Mouse (Mus musculus) limb, embryonic 14.5 days (tissue): ENCODE measurements around the gene Ctsz. TPM values are rescaled to one million over a fixed set of nuclear protein-coding genes. Genes with fewer than 3 reads are reported as not detected.

Experiments used
- ATAC-seq: fragments of 200-750 bp; cut with Nextera tagmentation; 2 replicates; pipeline ENCODE4 v1.8.0; 2017; ENCODE audit warnings: low read depth, moderate number of reproducible peaks, moderate TSS enrichment; ENCODE audit not compliant: low FRiP score
- DNase-seq: peaks from one replicate; pipeline ENCODE4 v3.0.0-alpha.2; 2015; ENCODE audit warnings: low spot score
- H3K27ac ChIP-seq: fragments of 300-500 bp; sonication (generic); replicated peaks from 2 replicates; pipeline ENCODE4 v1.5.1; 2014; ENCODE audit warnings: low read depth, mild to moderate bottlenecking, low read length, moderate library complexity, mixed read lengths
- H3K27me3 ChIP-seq: fragments of 300-500 bp; sonication (generic); 2 replicates; pipeline ENCODE4 v1.6.1; 2014; ENCODE audit warnings: low read length, mixed read lengths; ENCODE audit not compliant: control insufficient read depth, insufficient read depth
- H3K36me3 ChIP-seq: fragments of 300-500 bp; sonication (generic); 2 replicates; pipeline ENCODE4 v1.6.1; 2014; ENCODE audit warnings: mild to moderate bottlenecking, low read length, moderate library complexity, mixed read lengths; ENCODE audit not compliant: control insufficient read depth, insufficient read depth
- H3K4me1 ChIP-seq: fragments of 300-500 bp; sonication (generic); 2 replicates; pipeline ENCODE4 v1.6.1; 2014; ENCODE audit warnings: antibody characterized with exemption, low read length, mixed read lengths; ENCODE audit not compliant: control insufficient read depth, insufficient read depth
- H3K4me2 ChIP-seq: fragments of 300-500 bp; sonication (generic); replicated peaks from 2 replicates; pipeline ENCODE4 v1.6.1; 2014; ENCODE audit warnings: low read depth, mild to moderate bottlenecking, low read length, moderate library complexity; ENCODE audit not compliant: severe bottlenecking
- H3K4me3 ChIP-seq: fragments of 300-500 bp; sonication (generic); replicated peaks from 2 replicates; pipeline ENCODE4 v1.5.1; 2014; ENCODE audit warnings: low read length
- H3K9ac ChIP-seq: fragments of 300-500 bp; sonication (generic); 2 replicates; pipeline ENCODE4 v1.6.1; 2014; ENCODE audit warnings: mild to moderate bottlenecking, low read depth, low read length, moderate library complexity; ENCODE audit not compliant: severe bottlenecking
- H3K9me3 ChIP-seq: fragments of 300-500 bp; sonication (generic); 2 replicates; pipeline ENCODE4 v1.6.1; 2016; ENCODE audit warnings: low read length; ENCODE audit not compliant: control insufficient read depth
- POLR2A ChIP-seq: fragments of 200-500 bp; IDR thresholded peaks from 2 replicates; pipeline ENCODE4 v1.8.0; 2012; ENCODE audit warnings: inconsistent platforms, mild to moderate bottlenecking, moderate library complexity, borderline replicate concordance; ENCODE audit not compliant: insufficient read depth, insufficient read length; ENCODE audit errors: extremely low read depth
- WGBS: fragments of 180-500 bp; shearing (Covaris S2); extraction: QIAGEN DNeasy Blood & Tissue Kit; methylation state at CpG from one replicate; pipeline ENCODE4 v1.1.7; 2014; 5-methylcytosine and 5-hydroxymethylcytosine counted together
- polyA plus RNA-seq, 2 experiments: library from polyadenylated mRNA; depleted of rRNA in 1 of 2; stranded (reverse) in 1 of 2; unstranded in 1 of 2; fragments of >200 nt; fragmentation: Nextera tagmentation in 1 of 2; extraction: Ambion mirVana in 1 of 2; gene quantifications; 2 replicates each; pipeline versions ENCODE4 v1.2.1 to v1.2.3; 2012 to 2014

Ctsz gene
- polyA plus RNA-seq, 2 experiments: 201 to 221 TPM

DNA sequence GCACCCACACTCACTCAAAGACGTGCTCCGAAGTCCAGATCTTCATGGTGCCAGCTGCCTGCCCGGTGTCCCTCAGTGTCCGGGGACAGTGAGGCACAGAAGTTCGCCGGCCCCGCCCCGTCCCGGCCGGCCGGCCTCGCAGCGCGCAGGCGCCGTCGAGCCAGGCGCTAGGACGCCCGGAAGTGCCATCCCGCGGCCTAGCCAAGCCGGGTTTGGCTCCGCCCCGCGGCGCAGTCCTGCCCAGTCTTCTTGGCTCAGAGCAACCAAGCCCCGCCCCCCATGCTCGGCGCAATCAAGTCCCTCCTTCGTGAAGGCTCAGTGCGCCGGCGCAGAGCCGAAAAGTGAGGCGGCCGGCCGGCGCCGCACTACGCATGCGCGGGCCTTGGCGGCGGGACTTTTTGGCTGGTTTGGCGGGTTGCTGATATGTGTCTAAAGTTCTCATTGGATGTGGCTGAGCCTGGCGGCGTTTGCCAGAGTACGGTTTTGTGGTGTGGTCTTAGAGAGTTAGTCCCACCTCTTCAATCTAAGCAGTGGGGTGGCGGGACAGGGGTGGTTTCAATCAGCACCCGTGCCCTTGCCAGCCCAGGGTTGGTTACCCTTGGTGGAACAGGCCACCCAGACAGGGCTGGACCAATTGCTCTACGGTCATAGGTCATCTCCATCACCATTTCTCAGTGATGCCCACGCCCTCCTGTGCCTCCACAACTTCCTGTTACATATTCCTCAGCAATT lies 34.1 kb upstream of the Ctsz start, which contains the start of gene Prelid3b:
Gene Prelid3b (minus strand): TSS at position 264 of the 732 bp plus-strand sequence.
- ATAC-seq (peak; percentile 98), DNase-seq (peak; percentile 99)
- Histone ChIP-seq H3K4me2 (peak within 1 kb of the TSS; percentile 69), H3K36me3 (peaks cover 18% of the 10 kb centered on the region; the same call in 1 of the 2 replicates), H3K27me3 (no peaks in the 10 kb centered on the region), H3K4me3 (peak within 1 kb of the TSS; percentile 87), H3K9ac (peak within 1 kb of the TSS; percentile 80), H3K4me1 (peaks cover 8% of the 10 kb centered on the region), H3K27ac (peak within 1 kb of the TSS; percentile 63; the same call in 1 of the 2 replicates), H3K9me3 (no peaks in the 10 kb centered on the region)
- WGBS: 1% methylated on average over 35 of the region's 53 CpGs
- peak; percentile 58; the same call in 1 of the 2 replicates for TF ChIP-seq POLR2A

DNA sequence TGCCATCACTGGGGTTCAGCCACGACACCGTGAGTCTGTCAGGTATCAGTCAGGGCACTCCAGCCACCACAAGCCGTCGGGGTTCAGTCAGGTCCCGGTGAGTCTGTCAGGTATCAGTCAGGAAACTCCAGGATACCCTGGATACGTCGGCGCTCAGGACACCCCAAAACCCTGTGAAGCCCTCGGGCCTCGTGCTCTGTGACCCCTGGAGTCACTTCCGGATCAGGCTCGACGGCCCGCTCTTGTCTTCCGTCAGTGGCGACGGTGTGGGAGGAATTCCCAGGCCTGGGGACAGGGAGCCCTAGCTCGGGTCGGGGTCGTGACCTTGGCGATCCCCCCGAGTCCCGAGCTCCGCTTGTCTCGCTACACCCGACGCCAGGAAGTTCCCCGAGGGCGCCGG lies 33.6 kb upstream of the Ctsz start:
- Histone ChIP-seq H3K4me1 (peaks cover 8% of the 10 kb centered on the region), H3K27me3 (no peaks in the 10 kb centered on the region), H3K9ac (peak overlapping the region; percentile 80), H3K4me3 (peak overlapping the region; percentile 87), H3K27ac (peak overlapping the region; percentile 58; the same call in 1 of the 2 replicates), H3K9me3 (no peaks in the 10 kb centered on the region), H3K4me2 (peak overlapping the region; percentile 69), H3K36me3 (peaks cover 21% of the 10 kb centered on the region)
- DNase-seq: peak; percentile 12
- peak; percentile 14 for ATAC-seq
- WGBS: 10% methylated on average over 30 of the region's 30 CpGs
- no peak for TF ChIP-seq POLR2A

DNA sequence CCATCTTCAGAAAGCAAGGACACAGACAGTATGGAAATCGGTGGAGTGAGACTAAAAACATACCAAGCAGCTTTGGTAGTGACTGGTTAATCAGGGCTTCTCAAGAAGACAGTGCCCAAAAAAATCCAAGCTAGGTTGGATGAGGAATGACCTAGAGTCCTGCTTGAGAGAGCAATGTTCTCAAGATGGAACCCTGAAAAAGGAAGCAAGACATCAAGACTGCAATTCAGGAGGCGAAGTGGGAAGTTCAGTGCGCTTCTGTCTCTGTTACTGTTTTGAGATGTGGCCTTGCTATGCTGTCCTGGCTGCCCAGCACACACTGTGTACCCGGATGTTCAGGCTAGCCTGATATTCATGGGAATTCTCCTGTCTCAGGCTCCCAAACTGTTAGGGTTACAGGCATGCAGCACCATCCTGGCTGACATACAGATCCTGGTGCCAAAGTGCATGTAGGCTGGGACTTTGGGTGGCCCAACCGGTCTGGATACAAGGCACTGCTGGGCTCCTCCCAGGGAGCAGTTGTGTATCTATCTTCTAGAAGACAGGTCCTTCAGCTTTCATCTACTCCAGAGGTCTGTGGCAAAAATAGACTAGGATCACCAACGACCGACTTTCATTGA lies 32.1 kb upstream of the Ctsz start:
- 93% methylated on average over 7 of the region's 7 CpGs for WGBS
- no peak for ATAC-seq
- no peaks in the 10 kb centered on the region for H3K9me3 ChIP-seq
- DNase-seq: no peak
- no peak for TF ChIP-seq POLR2A
- no peak overlapping the region for H3K4me2 ChIP-seq
- no peak overlapping the region for H3K27ac ChIP-seq
- peaks cover 8% of the 10 kb centered on the region for H3K4me1 ChIP-seq
- H3K4me3 ChIP-seq: no peak overlapping the region
- H3K36me3 ChIP-seq: peaks cover 34% of the 10 kb centered on the region
- no peak overlapping the region for H3K9ac ChIP-seq
- H3K27me3 ChIP-seq: no peaks in the 10 kb centered on the region

DNA sequence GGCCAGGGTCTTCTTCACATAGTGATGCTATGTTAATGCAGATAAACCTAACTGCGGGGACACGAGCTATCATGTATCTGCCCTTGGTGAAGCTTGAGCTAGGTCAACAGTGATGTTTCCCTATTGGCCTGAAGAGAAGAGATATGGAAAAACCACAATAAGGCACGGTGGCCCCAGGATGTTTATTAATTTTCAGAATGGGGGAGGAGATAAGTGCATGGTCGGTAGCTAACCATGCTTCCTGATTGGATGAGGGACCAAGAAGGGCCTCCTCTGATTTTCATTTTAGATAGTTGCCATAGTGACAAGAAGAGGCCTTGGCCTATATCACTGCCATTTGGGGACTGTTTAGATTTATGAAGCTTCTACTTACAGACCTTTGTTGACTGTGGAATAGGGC lies 31.5 kb upstream of the Ctsz start:
- TF ChIP-seq POLR2A: no peak
- Histone ChIP-seq H3K27me3 (no peaks in the 10 kb centered on the region), H3K4me1 (peaks cover 8% of the 10 kb centered on the region), H3K9me3 (no peaks in the 10 kb centered on the region), H3K9ac (no peak overlapping the region), H3K36me3 (peaks cover 39% of the 10 kb centered on the region), H3K27ac (no peak overlapping the region), H3K4me3 (no peak overlapping the region), H3K4me2 (no peak overlapping the region)
- DNase-seq (no peak), ATAC-seq (no peak)
- 92% methylated on average over 4 of the region's 4 CpGs for WGBS

DNA sequence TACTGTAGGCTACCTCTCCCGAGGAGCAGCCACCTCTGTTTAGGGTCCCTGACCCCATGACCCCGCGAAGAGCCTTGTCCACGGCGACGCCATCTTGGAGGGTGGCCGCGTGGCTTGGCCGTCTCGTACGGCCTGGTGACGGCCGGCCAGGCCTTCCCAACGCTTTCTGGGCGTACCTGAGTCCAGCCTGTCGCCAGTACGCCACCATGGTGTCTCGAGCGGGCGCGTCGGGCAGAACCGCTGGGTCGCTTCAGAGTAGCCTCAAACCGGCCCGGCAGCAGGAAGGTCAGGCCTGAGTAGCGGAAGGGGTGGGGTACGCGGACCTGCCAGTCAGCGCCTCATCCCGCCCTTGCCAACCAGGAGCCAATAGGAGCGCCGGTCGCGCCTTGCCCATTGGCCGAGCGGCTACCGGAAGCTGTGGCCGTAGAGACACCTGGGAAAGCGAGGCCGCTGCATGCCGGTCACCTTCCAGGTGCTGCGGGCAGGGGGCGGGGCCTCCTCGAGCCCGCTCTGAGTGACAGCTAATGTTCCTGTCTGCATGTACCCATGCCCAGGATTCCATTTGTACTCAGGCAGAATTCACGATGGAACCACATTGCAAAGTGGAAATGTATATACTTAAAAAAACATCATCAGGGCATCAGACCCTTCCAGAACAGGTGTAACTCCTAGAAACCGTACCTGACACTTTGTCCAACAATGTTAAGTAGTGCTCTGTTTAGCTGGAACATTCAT lies 25.1 kb upstream of the Ctsz start, which contains the start of gene Atp5e:
Gene Atp5e (minus strand): TSS at position 317 of the 735 bp plus-strand sequence.
- Histone ChIP-seq H3K4me1 (peaks cover 5% of the 10 kb centered on the region; the same call in 1 of the 2 replicates), H3K27ac (peak within 1 kb of the TSS; percentile 43; the same call in 1 of the 2 replicates), H3K36me3 (peaks cover 57% of the 10 kb centered on the region), H3K27me3 (no peaks in the 10 kb centered on the region), H3K9ac (peak within 1 kb of the TSS; percentile 82), H3K9me3 (no peaks in the 10 kb centered on the region), H3K4me3 (peak within 1 kb of the TSS; percentile 83), H3K4me2 (peak within 1 kb of the TSS; percentile 97)
- 0 out of 2 replicates have a peak, but pooled peaks have one; percentile 36 for TF ChIP-seq POLR2A
- ATAC-seq (peak; percentile 99), DNase-seq (peak; percentile 92)
- 2% methylated on average over 48 of the region's 48 CpGs for WGBS
